In genomic region chr8:102945546-102945945, GRCm38 (mm10) we compare ENCODE assay signal across 21 mouse cellular contexts.
DNase-seq lines count a peak whose midpoint lies in the region; ATAC-seq and TF ChIP-seq lines count a peak whose summit lies in the region.
"Had no signal": no experiment of that assay in that cellular context is flagged by ENCODE, and none has a peak within 500 bp of the region (broad histone marks: within the 10 kb centered on the region; RNA-seq: fewer than 3 reads in every experiment).

No protein-coding gene starts in this region.

- ATAC-seq in heart, embryonic 13.5 days (ENCODE audit: extremely low read depth, insufficient number of reproducible peaks, low FRiP score, low TSS enrichment): peak; percentile 42; the same call in 1 of the 2 replicates
- no peak for ATAC-seq in forebrain, postnatal 0 days
- ATAC-seq: activated CD4-positive, CD25-positive, alpha-beta regulatory T cell, adult 4 months; forebrain, embryonic 16.5 days; hindbrain, postnatal 0 days; Patski had no signal

- TF ChIP-seq POLR2A in heart, adult 2 months (IDR thresholded peaks at IDR 0.05; ENCODE audit: insufficient read depth, low read depth, low read length): no peak

- no peak for TF ChIP-seq EP300 in heart, adult 2 months (IDR thresholded peaks at IDR 0.05; ENCODE audit: insufficient read depth, low read depth, low read length)

- 35% methylated on average over 5 of the region's 5 CpGs for WGBS in heart, embryonic 13.5 days
- 27% methylated on average over 5 of the region's 5 CpGs for WGBS in heart, adult 2 months
- whole genome bisulfite sequencing in forebrain, postnatal 0 days: 91% methylated on average over 5 of the region's 5 CpGs

- peaks cover 3% of the 10 kb centered on the region; the same call in 1 of the 2 replicates for H3K9me3 ChIP-seq in heart, embryonic 13.5 days
- H3K9me3 ChIP-seq in forebrain, postnatal 0 days (ENCODE audit: low read length): no peaks in the 10 kb centered on the region
- H3K9me3 ChIP-seq: embryonic facial prominence, embryonic 13.5 days; forebrain, embryonic 12.5 days had no signal

- peak; percentile 91 for DNase-seq in heart, adult 11 months
- DNase-seq in heart, postnatal 25 days (ENCODE audit: low spot score): no peak
- no peak for DNase-seq in heart, adult 2 months
- DNase-seq in brain, adult 2 months (ENCODE audit: low read depth, low spot score): peak; percentile 10
- peak; percentile 5 for DNase-seq in heart, postnatal 4 days
- DNase-seq in forebrain, postnatal 0 days: no peak
- DNase-seq: adrenal gland, postnatal 14 days; cerebellum, adult 18-20 months; cerebellum, adult 9-11 months; cerebellum, postnatal 36 days; gastrocnemius, postnatal 36 days; kidney, adult 11 months had no signal

- H3K4me2 ChIP-seq in heart, embryonic 13.5 days: no peak overlapping the region
- no peak overlapping the region for H3K4me2 ChIP-seq in forebrain, postnatal 0 days (ENCODE audit: low read depth)
- H3K4me2 ChIP-seq: embryonic facial prominence, embryonic 13.5 days; forebrain, embryonic 12.5 days; hindbrain, embryonic 13.5 days had no signal

- no peak overlapping the region for H3K4me3 ChIP-seq in heart, embryonic 13.5 days
- H3K4me3 ChIP-seq in heart, adult 2 months: no peak overlapping the region
- H3K4me3 ChIP-seq in forebrain, postnatal 0 days (ENCODE audit: low read depth, low read length): no peak overlapping the region
- H3K4me3 ChIP-seq: embryonic facial prominence, embryonic 13.5 days; forebrain, embryonic 12.5 days; hindbrain, embryonic 13.5 days had no signal

- intact Hi-C loops in heart, postnatal 25 days (cut with DNase I): no loop called here
- intact Hi-C loops in heart, adult 2 months (cut with DNase I): no loop called here

- TF ChIP-seq CTCF in heart, adult 2 months (IDR thresholded peaks at IDR 0.05): no peak
- TF ChIP-seq CTCF in forebrain, postnatal 0 days (IDR thresholded peaks at IDR 0.05; ENCODE audit: low read depth): no peak

- H3K4me1 ChIP-seq in heart, embryonic 13.5 days: no peaks in the 10 kb centered on the region
- no peaks in the 10 kb centered on the region for H3K4me1 ChIP-seq in heart, adult 2 months (ENCODE audit: control insufficient read depth, insufficient read depth, low read length)
- no peaks in the 10 kb centered on the region for H3K4me1 ChIP-seq in forebrain, postnatal 0 days (ENCODE audit: insufficient read depth)
- H3K4me1 ChIP-seq: embryonic facial prominence, embryonic 13.5 days; forebrain, embryonic 12.5 days; hindbrain, embryonic 13.5 days had no signal

- no peaks in the 10 kb centered on the region for H3K36me3 ChIP-seq in heart, embryonic 13.5 days
- no peaks in the 10 kb centered on the region for H3K36me3 ChIP-seq in heart, adult 2 months (ENCODE audit: control insufficient read depth, insufficient read depth, low read length)
- no peaks in the 10 kb centered on the region for H3K36me3 ChIP-seq in forebrain, postnatal 0 days (ENCODE audit: insufficient read depth)
- H3K36me3 ChIP-seq: embryonic facial prominence, embryonic 13.5 days; forebrain, embryonic 12.5 days; hindbrain, embryonic 13.5 days had no signal

- no peak overlapping the region for H3K9ac ChIP-seq in heart, embryonic 13.5 days
- H3K9ac ChIP-seq in heart, adult 2 months (ENCODE audit: low read depth, low read length): no peak overlapping the region
- no peak overlapping the region for H3K9ac ChIP-seq in forebrain, postnatal 0 days
- H3K9ac ChIP-seq: embryonic facial prominence, embryonic 13.5 days; forebrain, embryonic 12.5 days; hindbrain, embryonic 13.5 days had no signal

- no peaks in the 10 kb centered on the region for H3K27me3 ChIP-seq in heart, embryonic 13.5 days (replicated peaks)
- no peaks in the 10 kb centered on the region for H3K27me3 ChIP-seq in heart, adult 2 months (ENCODE audit: control insufficient read depth, insufficient read depth, low read length)
- H3K27me3 ChIP-seq in forebrain, postnatal 0 days (ENCODE audit: insufficient read depth, low read length): no peaks in the 10 kb centered on the region
- H3K27me3 ChIP-seq: CH12.LX; embryonic facial prominence, embryonic 13.5 days; forebrain, embryonic 12.5 days; hindbrain, embryonic 13.5 days; Patski had no signal

- no peak overlapping the region for H3K27ac ChIP-seq in heart, embryonic 13.5 days (replicated peaks)
- no peak overlapping the region for H3K27ac ChIP-seq in heart, adult 2 months
- H3K27ac ChIP-seq in forebrain, postnatal 0 days (ENCODE audit: low read depth, low read length): no peak overlapping the region
- H3K27ac ChIP-seq: embryonic facial prominence, embryonic 13.5 days; forebrain, embryonic 12.5 days; hindbrain, embryonic 13.5 days; hindbrain, postnatal 0 days had no signal

- no peaks in the 10 kb centered on the region for H3K79me2 ChIP-seq in heart, adult 2 months (replicated peaks; ENCODE audit: control insufficient read depth, insufficient read depth, low read length)

Comparison
In these comparisons a context has a peak if more than half of its experiments do, and no peak if none do; other contexts are left out.
1. DNase-seq: peak in heart, adult 11 months (single experiment), brain, adult 2 months (single experiment) and heart, postnatal 4 days (single experiment); none in heart, postnatal 25 days (single experiment), heart, adult 2 months (0 of 2) and forebrain, postnatal 0 days (single experiment).